Mouse (Mus musculus) stomach, postnatal 0 days (tissue): ENCODE results near the gene Mrps11.

Experiments used
- CTCF ChIP-seq: IDR thresholded peaks from 2 replicates; pipeline ENCODE4 v1.5.1; 2016; ENCODE audit warnings: antibody characterized with exemption, low read depth, mild to moderate bottlenecking, moderate library complexity
- EP300 ChIP-seq: optimal IDR thresholded peaks from 2 replicates; pipeline ENCODE3; 2016; ENCODE audit warnings: antibody characterized with exemption

DNA sequence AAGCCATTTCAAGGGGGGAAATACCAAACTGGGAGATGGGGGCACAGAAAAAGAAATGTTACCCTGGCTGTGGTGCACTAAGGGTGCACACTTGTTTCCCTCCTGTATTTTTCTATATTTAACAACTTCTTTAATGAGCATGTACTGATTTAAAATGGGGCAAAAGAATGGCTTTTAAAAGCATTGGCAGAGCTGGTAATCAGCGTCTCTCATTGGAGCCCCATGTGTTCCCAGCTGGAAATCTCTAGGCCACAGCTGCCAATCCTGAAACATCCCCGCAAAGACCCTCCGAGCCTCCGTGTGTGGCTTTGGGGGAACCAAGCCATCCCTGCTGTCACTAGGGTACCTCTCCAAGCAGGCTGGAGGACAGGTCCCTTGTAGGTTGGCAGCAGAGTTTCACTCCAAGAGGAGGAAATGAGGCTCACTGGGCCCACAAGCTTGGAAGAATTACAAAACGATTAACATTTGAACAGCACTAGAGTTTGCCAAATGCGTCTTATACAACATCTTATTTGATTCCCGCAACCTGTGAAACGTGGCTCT lies 28.4 kb upstream of the Mrps11 start:
- TF ChIP-seq CTCF, result no peak
- TF ChIP-seq EP300, result no peak
